Mouse (Mus musculus) forebrain, embryonic 10.5 days (tissue): ENCODE measurements at regions not wholly inside any gene's neighbourhood (a gene's known extent, or its start where the extent isn't known, plus 50 kb on each side); places are given as distances from the start of the nearest gene placed in this dataset.

Source experiments
- DNase-seq: peaks from one replicate; pipeline ENCODE4 v3.0.0-alpha.2; 2017; ENCODE audit warnings: low spot score; ENCODE audit errors: extremely low spot score
- H3K27ac ChIP-seq: fragments of 300-500 bp; sonication (generic); 2 replicates; pipeline ENCODE4 v1.5.1; 2016; ENCODE audit warnings: mild to moderate bottlenecking
- H3K27me3 ChIP-seq: fragments of 300-500 bp; sonication (generic); 2 replicates; pipeline ENCODE4 v1.6.1; 2016; ENCODE audit warnings: mild to moderate bottlenecking; ENCODE audit not compliant: poor library complexity, severe bottlenecking
- H3K36me3 ChIP-seq: fragments of 300-500 bp; sonication (generic); replicated peaks from 2 replicates; pipeline ENCODE4 v1.6.1; 2016; ENCODE audit warnings: mild to moderate bottlenecking, moderate library complexity
- H3K4me1 ChIP-seq: fragments of 300-500 bp; sonication (generic); 2 replicates; pipeline ENCODE4 v1.6.1; 2016
- H3K4me3 ChIP-seq: fragments of 300-500 bp; sonication (generic); 2 replicates; pipeline ENCODE4 v1.5.1; 2016; ENCODE audit warnings: mild to moderate bottlenecking, moderate library complexity
- H3K9me3 ChIP-seq: fragments of 300-500 bp; sonication (generic); 2 replicates; pipeline ENCODE4 v1.6.1; 2016; ENCODE audit warnings: mild to moderate bottlenecking, moderate library complexity
- WGBS: fragments of 180-500 bp; shearing (Covaris S2); methylation state at CpG from one replicate; pipeline ENCODE4 v1.1.7; 2016; 5-methylcytosine and 5-hydroxymethylcytosine counted together

DNA sequence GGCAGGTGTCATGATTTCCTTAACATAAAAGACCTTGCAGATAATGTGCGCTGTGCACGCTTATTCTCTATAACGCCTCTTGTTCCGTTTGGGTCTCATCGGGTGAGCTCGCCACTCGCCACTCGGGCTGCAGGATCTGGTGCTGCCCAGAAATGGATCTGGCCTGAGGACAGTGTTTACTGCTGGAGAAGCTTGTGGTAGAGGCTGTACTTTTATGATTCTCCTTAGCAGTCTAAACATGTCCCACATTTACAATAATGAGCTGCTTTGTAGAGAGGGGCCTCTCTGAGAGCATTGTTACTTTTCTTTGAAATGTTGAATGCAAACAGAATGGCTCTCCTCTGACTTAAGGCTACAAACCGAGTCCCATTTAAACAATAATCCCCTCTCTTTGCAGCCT lies 299.1 kb upstream of the Atp5g3 start:
- H3K9me3 ChIP-seq = no peaks in the 10 kb centered on the region
- peak; percentile 26 for DNase-seq
- peaks cover 47% of the 10 kb centered on the region for H3K4me1 ChIP-seq
- H3K27me3 ChIP-seq = peaks cover 10% of the 10 kb centered on the region; the same call in 1 of the 2 replicates
- peak overlapping the region; percentile 21; the same call in 1 of the 2 replicates for H3K4me3 ChIP-seq
- H3K36me3 ChIP-seq = no peaks in the 10 kb centered on the region
- 0 out of 2 replicates have a peak overlapping the region, but pooled peaks have one; percentile 32 for H3K27ac ChIP-seq
- 51% methylated on average over 9 of the region's 9 CpGs for WGBS

DNA sequence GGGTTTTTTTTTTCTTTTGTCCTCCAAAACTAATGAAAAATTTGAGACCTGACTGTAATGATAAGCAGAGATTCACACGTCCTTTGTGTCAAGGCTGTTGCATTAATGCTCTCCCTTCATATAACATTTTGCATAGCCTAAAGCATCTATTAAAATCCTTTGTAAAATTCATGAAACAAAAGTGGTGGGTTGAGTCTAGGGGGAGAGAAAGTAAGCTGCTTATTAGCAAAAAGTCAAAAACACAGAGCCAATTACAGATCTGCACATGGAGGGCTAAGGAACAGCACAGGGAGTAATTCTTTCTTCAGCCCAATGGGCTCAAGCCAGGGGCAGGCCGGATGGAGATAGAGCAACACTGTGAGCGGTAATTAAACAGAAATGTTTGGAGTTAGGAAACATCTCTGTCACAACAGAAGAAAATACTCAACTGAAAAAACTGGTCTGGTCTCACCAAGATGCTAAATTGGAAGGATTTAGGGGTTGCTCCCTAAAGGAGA lies 298.3 kb upstream of the Atp5g3 start:
- H3K36me3 ChIP-seq = no peaks in the 10 kb centered on the region
- H3K4me1 ChIP-seq = peaks cover 47% of the 10 kb centered on the region
- no peaks in the 10 kb centered on the region for H3K9me3 ChIP-seq
- H3K27ac ChIP-seq = 0 out of 2 replicates have a peak overlapping the region, but pooled peaks have one; percentile 32
- 68% methylated on average over 3 of the region's 3 CpGs for WGBS
- no peak for DNase-seq
- H3K4me3 ChIP-seq = no peak overlapping the region
- peaks cover 7% of the 10 kb centered on the region; the same call in 1 of the 2 replicates for H3K27me3 ChIP-seq

DNA sequence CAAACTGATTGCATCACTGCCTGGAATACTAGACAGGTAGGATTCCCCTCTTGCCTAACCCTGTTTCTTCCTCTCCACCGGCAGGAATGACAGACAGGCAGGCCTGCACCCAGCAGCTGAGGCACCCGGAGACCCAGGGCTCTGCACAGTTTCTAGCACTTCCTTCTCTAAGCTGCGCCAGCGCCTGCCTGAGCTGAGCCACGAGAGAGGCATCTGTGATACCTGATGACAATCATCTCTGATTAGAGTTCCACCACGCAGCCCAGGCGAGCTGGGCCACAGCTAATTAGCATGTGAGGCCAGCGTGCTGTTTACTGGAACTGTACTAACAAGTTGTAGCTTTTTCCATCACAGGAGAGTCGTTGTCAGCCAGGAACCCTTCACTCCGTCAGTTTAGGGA lies 296.3 kb upstream of the Atp5g3 start:
- Histone ChIP-seq H3K27ac (no peak overlapping the region), H3K36me3 (no peaks in the 10 kb centered on the region), H3K27me3 (peaks cover 7% of the 10 kb centered on the region; the same call in 1 of the 2 replicates), H3K4me1 (peaks cover 42% of the 10 kb centered on the region), H3K4me3 (no peak overlapping the region), H3K9me3 (no peaks in the 10 kb centered on the region)
- WGBS = 68% methylated on average over 10 of the region's 10 CpGs
- DNase-seq = no peak

DNA sequence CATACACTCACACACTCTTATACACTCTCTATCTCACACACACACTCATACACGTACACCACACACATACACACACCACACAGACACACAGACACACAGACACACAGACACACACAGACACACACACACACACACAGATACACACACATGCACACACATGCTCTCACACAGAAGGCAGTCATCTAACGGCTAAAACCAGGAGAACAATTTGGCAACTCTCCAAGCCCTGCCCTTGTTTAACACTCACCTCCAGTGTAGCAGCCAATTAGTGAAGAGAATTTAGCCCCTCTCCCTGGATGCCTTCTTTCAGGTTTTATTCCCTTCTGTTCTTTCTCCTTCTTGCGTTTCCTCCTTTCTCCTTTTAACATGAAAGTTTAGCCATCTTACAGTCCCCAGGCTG lies 291.6 kb upstream of the Atp5g3 start:
- 73% methylated on average over 3 of the region's 3 CpGs for WGBS
- Histone ChIP-seq H3K9me3 (no peaks in the 10 kb centered on the region), H3K4me1 (peaks cover 32% of the 10 kb centered on the region), H3K4me3 (no peak overlapping the region), H3K27me3 (peaks cover 7% of the 10 kb centered on the region; the same call in 1 of the 2 replicates), H3K36me3 (no peaks in the 10 kb centered on the region), H3K27ac (no peak overlapping the region)
- no peak for DNase-seq

DNA sequence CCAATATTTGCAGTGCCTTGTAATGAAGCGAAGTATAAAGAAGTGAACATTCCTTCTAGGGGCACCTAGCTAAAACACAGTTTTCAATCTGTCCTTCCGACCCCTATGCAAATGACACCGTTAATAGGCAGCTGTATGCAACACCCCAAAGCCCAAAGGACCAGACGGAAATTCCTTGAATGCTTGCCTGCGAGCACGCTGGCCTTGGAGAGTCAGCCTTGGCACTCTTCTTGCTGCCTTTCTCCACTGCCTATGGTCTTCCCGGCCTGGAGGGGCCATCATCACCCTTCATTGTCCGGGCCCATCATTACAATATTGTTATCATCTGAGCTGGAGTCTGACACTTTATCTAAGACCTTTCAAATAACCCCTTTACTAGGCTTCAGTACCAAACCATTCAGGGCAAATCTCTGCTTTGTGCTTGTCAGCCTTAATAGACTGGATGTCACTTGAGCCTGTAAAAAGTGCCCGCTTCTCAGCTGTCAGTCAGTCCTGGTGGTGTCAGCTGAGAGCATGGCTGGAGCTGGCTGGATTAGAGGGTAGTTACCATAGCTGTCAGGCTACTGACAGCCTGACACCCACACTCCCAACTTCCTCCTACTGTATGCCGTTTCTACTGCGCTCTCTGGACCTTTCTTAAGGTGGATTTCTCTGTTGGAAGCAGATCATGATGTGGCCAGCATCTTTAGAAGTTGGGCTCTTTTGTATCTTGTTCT lies 290.6 kb upstream of the Atp5g3 start:
- Histone ChIP-seq H3K9me3 (no peaks in the 10 kb centered on the region), H3K27ac (no peak overlapping the region), H3K4me1 (peaks cover 23% of the 10 kb centered on the region), H3K36me3 (no peaks in the 10 kb centered on the region), H3K27me3 (no peaks in the 10 kb centered on the region), H3K4me3 (no peak overlapping the region)
- 61% methylated on average over 11 of the region's 11 CpGs for WGBS
- DNase-seq = no peak

DNA sequence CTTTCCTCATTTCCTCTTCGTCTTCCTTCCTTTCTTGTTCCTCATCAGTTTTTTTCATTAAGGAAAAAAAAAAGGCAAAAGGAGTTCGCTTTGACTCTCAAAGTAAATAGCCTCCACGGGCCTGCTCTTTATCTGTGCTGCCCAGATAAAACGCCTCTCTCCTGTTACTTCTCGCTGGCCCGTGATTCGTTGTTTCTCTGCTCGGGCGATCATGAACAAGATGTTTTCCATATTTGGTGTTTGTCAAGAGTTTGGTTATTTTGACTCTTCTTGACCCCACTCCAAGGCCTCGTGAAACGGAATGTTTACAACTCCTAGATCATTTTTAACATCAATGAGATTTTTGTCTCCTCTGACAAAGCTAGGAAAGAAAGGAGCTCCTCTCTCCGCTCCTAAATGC lies 288.4 kb upstream of the Atp5g3 start:
- DNase-seq = no peak
- WGBS = 71% methylated on average over 12 of the region's 12 CpGs
- Histone ChIP-seq H3K36me3 (no peaks in the 10 kb centered on the region), H3K9me3 (no peaks in the 10 kb centered on the region), H3K4me1 (peaks cover 23% of the 10 kb centered on the region), H3K27me3 (no peaks in the 10 kb centered on the region), H3K27ac (no peak overlapping the region), H3K4me3 (no peak overlapping the region)

DNA sequence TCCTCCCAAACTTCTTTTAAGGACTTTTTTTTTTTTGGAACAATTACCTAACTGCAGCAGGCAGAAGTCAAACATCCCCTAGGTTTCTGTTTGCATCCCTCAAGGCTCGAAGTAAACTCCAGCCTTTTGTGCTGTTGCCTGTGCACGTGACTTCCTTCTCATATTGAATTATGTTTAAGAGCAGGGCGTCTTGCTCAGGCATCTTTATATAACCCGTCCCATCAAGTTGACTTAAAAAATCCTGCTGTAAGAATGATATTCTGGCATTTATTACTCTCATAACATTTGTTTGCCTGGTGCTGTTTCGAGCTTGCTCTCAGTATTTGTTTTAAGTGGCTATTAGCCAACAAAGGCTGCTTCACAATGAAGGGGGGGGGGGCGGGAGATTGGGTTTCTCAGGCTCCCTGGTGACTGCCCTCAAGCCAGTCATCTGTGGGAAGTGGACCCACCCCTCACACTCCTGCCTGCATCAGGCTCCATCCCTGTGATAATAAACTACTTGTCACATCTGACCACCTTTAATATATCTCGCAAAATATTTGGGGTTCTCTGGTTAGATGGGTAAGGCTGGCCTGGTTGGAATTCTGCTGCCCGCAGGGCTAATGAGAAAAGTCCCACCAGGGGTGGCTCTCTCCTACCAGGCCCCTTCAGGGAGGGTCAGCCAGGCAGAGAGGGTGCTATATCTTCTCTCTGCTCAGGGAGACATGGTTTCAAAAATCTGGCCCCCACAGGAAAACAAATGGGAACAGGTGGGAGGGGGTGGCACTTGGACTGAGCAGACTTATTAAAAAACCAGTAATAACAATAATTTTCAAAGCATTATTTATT lies 277.1 kb upstream of the Atp5g3 start:
- H3K36me3 ChIP-seq = no peaks in the 10 kb centered on the region
- H3K27me3 ChIP-seq = no peaks in the 10 kb centered on the region
- no peak overlapping the region for H3K27ac ChIP-seq
- no peak for DNase-seq
- H3K4me1 ChIP-seq = peaks cover 15% of the 10 kb centered on the region
- no peaks in the 10 kb centered on the region for H3K9me3 ChIP-seq
- WGBS = 32% methylated on average over 8 of the region's 8 CpGs
- no peak overlapping the region for H3K4me3 ChIP-seq

DNA sequence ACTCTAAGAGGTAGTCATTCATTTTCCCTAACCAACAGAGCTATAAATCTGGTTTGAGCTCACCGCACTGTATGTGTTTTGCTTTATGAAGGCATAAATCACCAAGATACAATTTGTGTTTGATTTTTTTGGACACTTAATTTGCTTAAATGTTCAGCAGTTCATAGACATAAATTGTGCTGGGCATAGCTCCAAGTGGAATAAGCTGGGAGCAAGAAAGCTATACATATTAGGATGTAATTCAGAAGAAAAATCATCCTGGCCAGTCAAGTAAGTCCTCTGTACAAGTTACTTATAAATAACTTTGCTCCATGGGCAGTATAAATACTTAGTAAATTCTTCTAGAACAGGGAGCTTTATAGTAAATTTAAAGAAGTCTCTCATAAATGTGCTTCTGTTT lies 267.0 kb upstream of the Atp5g3 start:
- Histone ChIP-seq H3K27ac (no peak overlapping the region), H3K36me3 (no peaks in the 10 kb centered on the region), H3K9me3 (no peaks in the 10 kb centered on the region), H3K4me1 (peaks cover 5% of the 10 kb centered on the region; the same call in 1 of the 2 replicates), H3K27me3 (no peaks in the 10 kb centered on the region), H3K4me3 (no peak overlapping the region)
- WGBS = 96% methylated on average over 1 of the region's 1 CpGs
- no peak for DNase-seq

DNA sequence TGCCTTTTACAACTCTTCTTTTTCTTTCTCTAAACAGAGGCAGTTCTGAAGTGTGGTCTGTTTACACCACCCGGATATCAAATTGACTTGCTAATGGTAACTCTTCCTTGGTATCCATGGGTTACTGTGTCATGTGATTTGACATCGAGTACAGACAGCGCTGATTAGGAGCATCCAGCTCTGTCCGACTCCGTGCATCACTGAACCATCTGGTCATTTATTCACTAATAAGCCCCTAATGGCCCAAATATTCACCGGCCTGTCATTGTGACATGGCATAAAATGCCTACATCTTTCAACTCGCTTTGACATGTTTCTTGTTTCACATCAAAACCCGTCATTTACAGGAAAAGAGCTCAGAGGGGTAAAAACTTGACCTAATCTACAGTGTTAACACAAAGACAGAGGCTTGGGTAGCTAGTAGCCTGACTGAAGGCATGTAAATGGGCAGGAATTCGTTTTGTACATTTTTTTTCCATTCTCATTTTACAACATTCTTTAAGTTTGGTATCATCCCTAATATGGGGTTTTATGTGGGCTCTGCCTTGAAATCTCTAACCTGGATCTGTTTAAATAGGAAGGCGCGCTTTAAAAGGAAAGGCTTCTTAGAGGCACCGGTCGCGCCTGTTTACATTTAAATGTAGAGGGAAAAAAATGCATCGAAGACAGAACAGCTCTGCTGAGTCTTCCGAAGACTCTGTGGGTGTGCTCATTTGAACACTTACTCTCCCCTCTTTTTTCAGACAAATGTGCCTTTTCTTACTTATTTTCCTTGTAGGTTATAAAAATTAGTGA lies 257.8 kb upstream of the Atp5g3 start:
- DNase-seq = no peak
- Histone ChIP-seq H3K27ac (no peak overlapping the region), H3K36me3 (no peaks in the 10 kb centered on the region), H3K9me3 (no peaks in the 10 kb centered on the region), H3K27me3 (peaks cover 6% of the 10 kb centered on the region; the same call in 1 of the 2 replicates), H3K4me1 (peaks cover 9% of the 10 kb centered on the region; the same call in 1 of the 2 replicates), H3K4me3 (no peak overlapping the region)
- 65% methylated on average over 16 of the region's 16 CpGs for WGBS

DNA sequence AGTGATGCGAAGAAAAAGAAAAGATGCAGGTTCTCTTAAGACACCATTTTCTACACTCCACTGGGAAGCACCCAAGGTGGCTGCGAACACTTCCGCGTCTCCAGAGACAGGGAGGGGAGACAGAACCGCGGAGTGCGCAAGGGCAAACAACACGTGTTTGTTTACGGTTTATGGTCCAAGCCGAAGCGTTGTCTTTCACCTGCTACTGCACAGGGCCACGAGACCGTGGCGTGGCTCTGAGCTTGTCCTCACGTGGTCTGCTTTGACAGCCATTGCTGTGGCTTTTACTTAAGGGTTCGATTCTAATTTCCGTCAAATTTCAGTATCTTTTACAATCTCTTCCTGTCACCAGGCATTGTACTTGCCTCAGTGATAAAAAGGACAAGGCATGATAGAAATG lies 257.2 kb upstream of the Atp5g3 start:
- no peak overlapping the region for H3K4me3 ChIP-seq
- DNase-seq = no peak
- peaks cover 9% of the 10 kb centered on the region; the same call in 1 of the 2 replicates for H3K27me3 ChIP-seq
- 93% methylated on average over 17 of the region's 17 CpGs for WGBS
- H3K36me3 ChIP-seq = no peaks in the 10 kb centered on the region
- no peak overlapping the region for H3K27ac ChIP-seq
- 0 out of 2 replicates have a peak, but pooled peaks cover 5% of the 10 kb centered on the region for H3K4me1 ChIP-seq
- H3K9me3 ChIP-seq = no peaks in the 10 kb centered on the region

DNA sequence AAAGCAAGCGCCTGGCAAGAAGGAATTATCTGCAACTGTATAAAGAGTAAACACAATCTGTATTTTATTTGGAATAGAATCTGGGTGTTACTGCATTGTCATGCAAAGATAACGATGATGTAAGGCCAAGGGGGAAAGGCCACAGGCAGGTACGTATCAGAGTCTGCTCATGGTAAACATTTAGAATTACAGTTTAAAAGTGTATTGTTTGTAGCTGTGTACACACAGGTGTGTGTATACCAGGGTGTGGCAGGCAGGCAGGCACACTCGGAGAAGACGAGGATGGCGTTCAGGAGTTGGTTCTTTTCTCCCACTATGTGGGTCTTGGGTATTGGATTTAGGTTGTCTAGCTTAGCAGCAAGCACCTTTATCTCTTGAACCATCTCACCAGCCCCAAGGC lies 242.9 kb upstream of the Atp5g3 start:
- Histone ChIP-seq H3K27ac (no peak overlapping the region), H3K27me3 (peaks cover 29% of the 10 kb centered on the region), H3K9me3 (no peaks in the 10 kb centered on the region), H3K36me3 (no peaks in the 10 kb centered on the region), H3K4me1 (peaks cover 29% of the 10 kb centered on the region), H3K4me3 (no peak overlapping the region)
- DNase-seq = no peak
- 89% methylated on average over 6 of the region's 6 CpGs for WGBS

DNA sequence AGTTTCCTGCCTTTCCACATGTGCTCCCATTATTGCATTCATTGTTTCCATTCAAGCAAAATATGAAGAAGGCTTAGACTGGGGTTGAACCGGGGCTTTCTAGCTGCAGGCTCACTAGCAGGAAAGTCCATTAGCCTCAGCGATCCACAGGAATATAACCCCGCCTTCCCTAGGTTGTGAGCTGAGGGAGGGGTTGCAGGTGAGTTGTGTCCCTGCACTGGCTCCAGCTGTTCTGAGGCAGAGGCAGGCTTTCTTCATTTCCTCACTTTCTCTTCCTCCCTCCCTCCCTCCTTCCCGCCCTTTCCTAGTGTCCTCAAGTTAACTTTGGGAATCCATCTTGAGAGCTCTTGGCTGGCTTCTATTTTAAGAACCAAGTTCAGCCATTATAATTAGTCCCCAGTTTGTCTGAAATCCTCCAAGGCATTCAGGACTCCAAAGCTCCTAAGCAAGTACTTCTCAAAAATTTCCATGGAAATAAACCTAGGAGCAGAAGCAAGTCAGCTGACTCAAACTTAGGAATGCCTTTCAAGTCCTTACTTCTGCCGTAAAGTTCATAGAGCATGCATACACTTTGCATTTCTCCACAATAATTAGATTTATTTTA lies 242.2 kb upstream of the Atp5g3 start:
- WGBS = 44% methylated on average over 5 of the region's 5 CpGs
- no peak for DNase-seq
- H3K4me1 ChIP-seq = peaks cover 29% of the 10 kb centered on the region
- no peaks in the 10 kb centered on the region for H3K9me3 ChIP-seq
- no peaks in the 10 kb centered on the region for H3K36me3 ChIP-seq
- H3K27me3 ChIP-seq = peaks cover 22% of the 10 kb centered on the region
- peak overlapping the region; percentile 8; the same call in 1 of the 2 replicates for H3K4me3 ChIP-seq
- peak overlapping the region; percentile 69 for H3K27ac ChIP-seq
